Mouse (Mus musculus): ENCODE measurements around the gene Itln1. TPM values are rescaled to one million over a fixed set of nuclear protein-coding genes. Genes with fewer than 3 reads are reported as not detected.

Gene Itln1
- total RNA-seq (2021), result not detected
- not detected in 2 replicates for polyA plus RNA-seq (2012; rRNA removed)
- long read RNA-seq, result 0 reads

DNA sequence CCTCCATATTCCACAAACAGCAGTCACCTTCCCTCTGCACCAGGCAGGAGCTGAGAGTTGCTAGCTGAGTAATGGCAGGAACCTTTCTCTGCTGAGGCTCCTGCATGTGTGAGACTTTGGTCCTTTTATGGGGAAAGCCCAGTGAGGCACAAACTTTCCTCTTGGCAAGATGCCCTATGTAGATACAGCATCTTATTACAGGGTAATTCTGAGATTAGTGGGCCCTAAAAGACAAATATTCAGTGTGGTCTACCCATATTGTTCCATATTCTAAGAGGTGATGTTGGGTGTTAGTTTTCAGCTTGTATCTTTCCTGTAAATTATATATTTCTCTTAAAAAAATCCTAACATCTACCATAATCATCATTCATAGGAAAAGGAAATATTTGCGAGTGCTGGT lies at the start of gene Itln1:
TSS of gene Itln1 (minus strand) at position 101 of the 400 bp plus-strand sequence.
- no peak for DNase-seq

DNA sequence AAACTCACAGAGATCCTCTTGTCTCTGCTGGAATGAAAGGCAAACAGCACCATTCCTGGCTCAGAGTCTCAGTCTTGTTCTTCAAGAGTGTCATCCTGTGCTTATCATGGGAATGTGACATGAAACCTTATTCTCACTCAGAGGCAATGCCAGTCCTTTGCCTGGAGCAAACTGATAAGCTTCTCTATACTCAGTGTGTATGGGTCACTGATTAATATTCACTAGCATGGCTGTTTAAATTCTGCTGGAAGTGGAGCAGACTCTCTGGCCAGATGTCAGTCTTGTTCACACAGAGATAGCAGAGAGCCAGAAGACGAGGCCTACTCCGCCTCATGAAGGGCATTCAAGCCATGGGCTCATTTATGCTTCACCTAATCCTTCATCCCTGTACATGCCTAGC lies 49.5 kb upstream of the Itln1 start:
- no peak for DNase-seq

DNA sequence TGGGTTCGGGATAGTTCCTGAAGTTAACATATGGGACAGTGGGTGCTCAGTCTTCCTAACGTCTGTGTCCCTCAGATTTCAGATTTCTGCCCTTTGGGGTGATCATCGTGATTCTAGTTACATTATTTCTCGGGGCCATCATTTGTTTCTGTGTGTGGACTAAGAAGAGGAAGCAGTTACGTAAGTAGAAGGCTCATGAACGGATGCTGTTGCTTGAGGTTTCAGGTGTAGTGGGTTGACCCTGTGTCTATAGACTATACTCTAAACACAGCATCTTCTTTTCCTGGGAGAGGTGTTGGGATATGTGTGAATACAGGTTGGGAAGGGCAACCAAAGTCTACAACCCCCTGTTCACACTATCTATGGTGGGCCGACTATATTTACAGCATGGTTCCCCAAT lies 42.1 kb upstream of the Itln1 start:
- no peak for DNase-seq

DNA sequence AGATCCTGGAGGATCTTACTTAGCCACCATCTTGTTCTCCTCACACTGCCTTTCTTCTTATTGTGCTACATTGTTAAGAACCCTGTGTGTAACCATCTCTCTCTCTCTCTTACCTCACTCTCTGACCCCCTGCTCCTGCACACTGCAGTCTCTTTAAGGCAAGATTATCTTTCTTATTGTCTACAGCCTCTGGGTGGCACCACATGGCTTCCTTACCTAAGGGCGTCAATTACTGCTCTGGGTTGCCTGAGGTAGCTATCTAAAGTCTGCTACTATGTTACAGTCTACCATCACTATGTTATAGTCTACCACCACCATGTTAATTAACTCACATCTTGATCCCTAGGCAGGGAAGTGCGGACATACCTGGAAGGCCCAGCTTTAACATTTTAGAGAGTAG lies 33.3 kb upstream of the Itln1 start:
- DNase-seq, result no peak

DNA sequence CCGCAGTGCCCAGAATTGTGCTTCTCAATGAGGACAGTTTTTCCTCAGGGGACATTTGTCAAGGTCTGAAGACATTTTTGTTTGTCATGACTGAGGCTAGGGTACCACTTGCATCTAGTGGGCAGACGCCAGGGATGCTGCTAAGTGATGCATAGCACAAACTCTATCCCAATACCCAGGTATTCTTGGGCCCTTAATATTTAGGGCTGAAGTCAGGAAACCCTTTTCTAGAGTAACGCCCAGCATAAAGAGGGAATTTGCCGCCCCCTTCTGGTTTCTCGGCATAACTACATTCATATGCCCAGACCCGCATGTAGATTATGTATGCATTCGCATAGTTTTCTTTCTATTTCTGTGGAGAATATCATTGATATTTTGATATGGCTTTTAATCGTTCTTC lies 31.7 kb upstream of the Itln1 start:
- peak; percentile 54 for DNase-seq

DNA sequence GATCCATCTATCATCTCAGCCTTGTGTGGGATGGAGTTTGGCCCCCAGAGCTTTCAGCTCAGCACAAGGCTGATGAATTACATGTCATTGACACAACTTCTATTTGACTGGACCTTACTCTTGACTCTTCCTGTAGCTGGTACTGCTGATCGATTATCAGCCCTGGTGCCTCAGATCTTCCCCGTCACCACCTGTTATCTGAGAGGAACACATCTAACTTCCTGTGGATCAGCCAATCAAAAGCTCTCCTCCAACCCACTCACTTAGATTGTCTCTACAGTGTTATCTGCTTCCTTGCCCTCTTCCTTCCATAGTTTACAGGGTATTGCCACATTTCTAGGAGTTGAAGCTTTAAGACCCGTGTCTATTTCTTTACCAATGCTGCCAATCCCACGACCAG lies 30.8 kb upstream of the Itln1 start:
- DNase-seq, result no peak

DNA sequence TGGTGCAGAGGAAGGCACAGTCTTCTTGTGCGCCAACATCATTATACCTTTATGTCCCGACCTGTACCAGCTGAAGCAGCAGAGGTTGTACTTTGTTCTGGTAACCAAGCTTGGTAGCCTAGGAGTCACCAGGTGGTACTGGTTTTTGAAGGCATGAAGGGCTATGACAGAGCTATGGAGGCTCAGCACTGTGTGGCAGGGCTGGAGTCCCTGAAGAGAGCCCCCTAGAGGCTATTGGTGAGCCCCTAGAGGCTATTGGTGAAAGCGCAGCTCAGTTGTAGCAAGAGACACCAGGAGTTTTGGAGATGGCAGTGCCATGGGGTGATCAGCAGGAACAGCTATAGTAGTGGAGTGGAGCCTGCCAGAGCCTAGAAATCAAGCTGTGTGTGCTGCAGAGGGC lies 29.2 kb upstream of the Itln1 start:
- DNase-seq, result no peak

DNA sequence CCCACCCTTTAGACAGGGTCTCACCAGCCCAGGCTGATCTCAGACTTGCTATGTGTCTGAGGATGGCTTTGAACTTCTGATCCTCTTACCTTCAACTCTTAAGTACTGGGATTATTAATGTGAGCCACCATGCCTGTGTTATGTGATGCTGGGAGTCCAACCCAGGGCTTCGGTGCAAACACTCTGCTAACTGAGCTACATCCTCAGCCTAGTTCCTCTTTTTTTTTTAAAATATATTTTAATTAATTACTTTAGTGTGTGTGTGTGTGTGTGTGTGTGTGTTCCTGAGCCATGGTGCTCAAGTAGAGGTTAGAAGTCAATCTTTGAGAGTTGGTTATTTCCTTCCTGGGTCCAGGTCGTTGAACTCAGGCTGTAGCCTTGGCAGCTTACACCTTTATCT lies 27.9 kb upstream of the Itln1 start:
- no peak for DNase-seq

DNA sequence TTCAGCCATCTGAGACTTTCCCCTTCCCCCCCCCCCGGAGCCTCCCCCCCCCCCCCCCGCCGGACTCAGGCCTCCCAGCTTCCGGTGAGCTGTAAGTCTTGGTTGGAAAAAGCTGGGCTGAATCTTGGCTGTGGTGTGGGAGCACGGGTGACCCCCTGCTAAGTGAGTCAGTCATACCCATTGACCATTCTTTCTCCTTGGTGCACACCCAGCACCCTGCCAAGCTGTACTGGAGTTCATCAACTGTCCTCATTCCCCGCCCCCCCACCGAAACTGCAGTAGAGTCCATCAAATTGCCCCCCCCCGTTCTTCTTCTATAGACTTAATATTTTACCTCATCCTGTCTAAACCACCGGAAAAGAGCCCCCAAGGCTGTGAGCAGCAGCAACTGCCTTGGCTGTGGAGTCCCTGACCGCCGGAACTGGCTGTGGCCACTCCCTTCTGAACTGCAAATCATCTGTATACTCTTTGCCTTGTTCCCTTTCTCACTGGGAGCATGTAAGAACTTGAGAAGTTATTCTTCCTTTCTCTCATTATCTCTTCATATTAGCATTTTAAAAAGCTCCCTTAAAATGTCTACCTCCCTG lies 26.6 kb upstream of the Itln1 start:
- DNase-seq, result no peak

DNA sequence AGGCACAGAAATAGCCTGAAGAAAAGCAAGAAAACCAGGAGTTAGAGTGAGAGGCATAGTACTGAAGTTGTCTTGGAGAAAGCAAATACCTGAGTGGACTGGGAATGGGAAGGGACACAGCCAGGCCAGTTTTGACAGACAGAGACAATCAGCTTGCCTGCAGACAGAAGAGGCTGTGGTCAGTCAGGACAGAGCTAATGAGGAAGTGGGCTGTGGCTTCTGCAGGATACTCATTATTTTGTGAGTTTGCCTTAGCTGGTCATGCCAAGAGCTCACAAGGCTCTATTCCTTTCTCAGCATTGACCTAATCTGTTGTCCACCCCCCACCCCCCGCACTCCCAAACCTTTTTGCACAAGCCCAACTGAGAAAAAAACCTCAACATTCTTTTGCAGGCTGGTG lies 26.1 kb upstream of the Itln1 start:
- no peak for DNase-seq

DNA sequence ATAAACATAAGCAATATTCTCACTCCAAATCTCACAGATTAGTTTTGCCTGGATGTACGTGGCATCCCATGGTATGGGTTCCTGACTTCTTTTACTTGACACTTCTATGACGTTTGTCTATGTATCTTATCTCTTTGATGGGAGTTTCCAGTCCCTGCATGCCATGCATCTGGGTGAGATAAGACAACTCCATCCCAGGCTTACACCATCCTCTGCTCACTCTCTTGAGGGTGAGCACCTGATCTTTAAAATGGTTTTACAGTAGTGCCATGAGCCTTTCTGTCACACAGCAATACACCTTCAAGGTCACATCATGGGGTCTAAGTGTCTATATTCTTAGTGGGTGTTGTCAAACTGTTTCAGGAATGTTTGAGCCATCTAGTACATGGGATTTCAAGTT lies 25.2 kb upstream of the Itln1 start:
- DNase-seq, result no peak

DNA sequence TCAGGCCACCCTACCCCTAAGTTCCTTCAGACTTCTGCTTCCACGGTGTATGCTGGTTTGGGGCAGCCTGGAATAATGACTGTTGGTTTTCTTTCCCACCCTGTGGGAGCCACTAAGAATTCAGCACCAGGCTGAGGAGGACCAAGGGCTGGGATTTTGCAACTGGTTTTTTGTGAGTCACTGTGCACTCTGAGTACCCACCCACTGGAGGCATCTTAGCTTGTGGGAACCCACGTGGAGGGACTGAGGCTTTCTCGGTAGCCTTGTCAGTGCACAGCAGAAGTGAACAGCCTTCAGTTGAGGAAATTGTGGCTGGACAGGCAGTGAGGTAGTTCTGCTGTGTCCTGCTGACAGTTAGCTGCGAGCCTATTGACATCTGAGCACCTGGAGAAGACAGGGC lies 23.8 kb upstream of the Itln1 start, which contains the start of gene Cd244a:
TSS of gene Cd244a (plus strand) at position 296 of the 400 bp plus-strand sequence.
- DNase-seq, result no peak

DNA sequence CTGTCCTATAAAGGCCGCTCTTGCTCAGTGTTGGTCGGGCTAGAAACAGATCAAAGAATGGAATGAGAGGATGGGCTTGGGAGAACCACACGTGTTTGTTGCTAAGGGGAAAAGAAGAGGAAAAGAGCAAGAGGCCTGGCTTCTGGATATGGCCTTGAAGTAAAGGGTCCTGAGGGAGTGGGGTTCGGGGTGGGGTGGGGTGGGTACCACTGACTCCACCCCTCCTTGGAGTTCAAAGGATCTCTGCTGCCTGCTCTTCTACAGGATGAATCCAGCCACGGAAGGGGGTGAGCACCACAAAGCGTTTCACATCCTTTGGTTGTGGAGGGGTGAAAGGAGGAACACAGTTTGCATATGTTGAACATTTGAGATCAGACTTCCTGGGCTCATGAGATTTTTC lies 23.3 kb upstream of the Itln1 start:
- no peak for DNase-seq

DNA sequence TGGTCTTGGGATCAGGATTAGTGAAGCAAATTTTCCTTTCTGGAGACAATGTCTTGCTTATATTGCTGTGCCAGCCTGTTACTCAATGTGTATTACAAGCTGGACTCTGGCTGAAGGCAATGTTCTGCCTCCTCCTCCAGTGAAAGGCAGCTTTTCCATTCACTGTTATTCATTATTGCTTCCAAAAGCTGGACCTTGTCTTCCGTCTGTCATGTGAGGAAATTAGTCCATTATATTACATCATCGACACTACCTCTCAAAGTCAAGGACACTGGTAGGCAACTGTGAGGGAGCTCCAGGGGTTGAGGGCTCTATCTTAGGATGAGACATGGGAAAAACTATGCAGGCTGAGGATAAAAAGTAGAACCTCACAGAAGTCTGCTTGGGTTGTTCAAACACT lies 21.3 kb upstream of the Itln1 start:
- DNase-seq, result no peak

DNA sequence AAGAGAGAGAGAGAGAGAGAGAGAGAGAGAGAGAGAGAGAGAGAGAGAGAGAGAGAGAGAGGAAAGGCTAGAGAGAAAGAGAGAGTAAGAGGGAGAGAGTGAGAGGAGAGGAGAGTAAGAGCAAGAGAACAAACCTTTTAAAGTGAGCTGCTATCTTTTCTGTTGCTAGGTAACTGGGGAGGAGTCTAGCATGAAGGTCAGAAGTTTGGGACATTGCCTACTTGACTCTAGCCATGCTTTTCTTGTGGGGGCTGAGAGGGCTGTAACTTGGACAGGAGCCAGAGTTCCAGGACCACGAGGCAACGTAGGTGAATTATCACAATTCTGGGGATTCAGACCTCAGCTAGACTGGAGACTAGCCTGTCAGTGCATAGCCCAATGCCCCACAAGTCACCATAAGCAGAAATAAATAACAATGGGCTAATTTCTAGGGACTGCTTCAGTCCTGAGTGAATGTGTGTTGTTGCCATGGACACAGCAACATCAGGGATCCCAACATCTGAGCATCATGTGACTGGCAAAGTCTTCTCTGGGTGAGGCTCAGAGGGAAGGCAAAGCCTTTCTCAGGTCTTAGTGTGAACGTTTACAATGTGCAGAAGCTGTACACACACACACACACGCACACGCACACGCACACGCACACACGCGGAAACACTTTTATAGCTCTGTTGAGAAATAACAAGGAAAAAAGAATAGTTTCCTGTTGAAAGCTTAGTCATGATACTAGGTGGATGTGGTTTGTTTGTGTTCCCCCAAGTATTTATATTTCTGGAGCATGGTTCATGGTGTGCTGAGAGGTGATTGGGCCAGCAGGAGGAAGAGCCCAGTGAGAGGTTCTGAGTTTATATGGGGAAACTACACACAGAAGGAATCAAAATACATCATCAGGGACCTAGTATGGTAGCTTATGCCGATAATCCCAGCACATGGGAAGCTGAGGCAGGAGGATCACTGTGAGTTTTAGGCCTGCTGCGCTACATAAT lies 18.6 kb upstream of the Itln1 start:
- no peak for DNase-seq

DNA sequence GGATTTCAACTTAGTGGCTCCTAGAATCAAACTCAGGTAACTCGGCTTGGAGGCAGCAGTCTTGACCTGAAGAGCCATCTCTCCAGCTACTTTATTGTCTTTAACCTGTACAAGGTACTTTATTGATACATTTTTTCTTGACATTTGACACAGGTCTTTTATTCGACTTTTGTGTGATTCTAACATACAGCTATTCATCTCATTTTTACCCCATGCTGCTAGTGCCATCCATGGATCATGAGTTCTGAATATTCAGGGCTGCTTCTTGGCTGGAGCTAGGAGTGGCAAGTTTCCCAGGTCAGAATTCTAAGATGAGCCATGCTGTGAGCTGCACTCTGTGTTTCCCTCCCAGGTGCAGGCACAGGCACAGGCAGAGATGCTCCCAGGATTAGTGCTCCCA lies 17.1 kb upstream of the Itln1 start:
- no peak for DNase-seq

DNA sequence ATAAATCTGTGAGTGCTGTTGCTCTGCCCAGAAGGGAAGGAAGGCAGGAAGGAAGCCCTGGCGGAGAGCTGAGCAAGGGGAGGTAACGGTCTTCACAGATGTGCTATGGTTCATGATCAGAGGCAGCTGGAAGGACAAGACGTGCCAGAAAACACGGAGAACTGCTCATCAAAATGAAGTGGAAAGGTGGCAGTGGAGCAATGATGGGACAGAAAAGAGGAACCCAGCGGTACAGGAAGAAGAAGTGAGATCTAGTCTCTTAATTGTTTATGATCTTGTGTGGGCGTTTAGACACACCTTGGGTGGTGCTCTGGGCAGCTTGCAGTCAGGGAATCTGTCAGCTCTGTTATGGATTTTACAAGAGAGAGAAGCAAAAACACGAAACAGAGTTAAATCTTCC lies 16.2 kb upstream of the Itln1 start:
- DNase-seq, result no peak

DNA sequence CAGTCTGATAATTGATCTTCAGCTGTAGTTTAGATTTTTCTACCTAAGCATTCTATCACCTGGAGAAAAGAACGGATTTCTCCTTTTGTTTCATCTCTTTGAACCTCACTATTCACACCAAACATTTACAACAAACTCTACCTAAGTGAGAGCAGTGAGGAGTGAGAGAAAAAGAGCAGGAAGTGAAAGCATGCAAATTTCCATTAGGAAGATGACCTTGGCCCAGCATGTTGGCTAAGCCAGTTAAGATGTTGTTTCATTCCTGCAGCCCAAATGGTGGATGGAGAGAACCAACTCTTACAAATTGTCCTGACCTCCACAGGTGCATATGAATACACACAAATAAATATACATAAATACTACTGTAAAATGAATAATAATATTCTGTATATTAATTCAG lies 5.6 kb upstream of the Itln1 start:
- DNase-seq, result no peak

DNA sequence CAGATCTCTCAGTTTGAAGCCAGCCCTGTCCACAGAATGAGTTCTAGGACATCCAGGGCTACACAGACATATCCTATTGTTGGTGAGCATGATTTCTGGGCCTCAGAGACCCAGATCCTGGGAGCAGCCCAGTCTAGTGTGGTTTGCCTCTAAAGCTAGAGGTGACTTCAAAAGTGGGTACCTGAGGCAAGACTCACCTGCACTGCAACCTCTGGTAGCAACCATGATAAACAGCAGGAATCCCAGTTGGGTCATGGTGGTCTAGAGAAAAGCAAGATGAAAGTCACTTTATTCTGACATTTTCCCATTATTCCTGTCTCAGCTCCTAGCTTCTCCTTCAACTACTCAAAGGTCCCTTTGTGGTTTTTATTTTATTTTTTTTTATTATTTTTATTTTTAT lies 537 bp downstream of the Itln1 start:
- DNase-seq, result no peak

DNA sequence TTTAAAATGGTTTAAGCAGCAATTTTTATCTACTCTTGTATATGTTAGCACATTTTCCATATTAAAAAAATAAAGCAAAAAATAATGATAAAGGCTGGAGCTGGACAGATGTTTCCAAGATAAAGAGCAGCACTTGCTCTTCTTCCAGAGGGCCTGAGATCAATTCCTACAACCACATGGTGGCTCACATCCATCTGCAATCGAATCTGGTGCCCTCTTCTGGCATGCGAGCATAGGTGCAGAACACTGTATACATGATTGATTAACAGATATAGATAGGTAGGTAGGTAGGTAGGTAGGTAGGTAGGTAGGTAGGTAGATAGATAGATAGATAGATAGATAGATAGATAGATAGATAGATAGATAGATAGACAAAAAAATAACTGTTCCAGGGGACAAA lies 2.3 kb downstream of the Itln1 start:
- DNase-seq, result no peak

DNA sequence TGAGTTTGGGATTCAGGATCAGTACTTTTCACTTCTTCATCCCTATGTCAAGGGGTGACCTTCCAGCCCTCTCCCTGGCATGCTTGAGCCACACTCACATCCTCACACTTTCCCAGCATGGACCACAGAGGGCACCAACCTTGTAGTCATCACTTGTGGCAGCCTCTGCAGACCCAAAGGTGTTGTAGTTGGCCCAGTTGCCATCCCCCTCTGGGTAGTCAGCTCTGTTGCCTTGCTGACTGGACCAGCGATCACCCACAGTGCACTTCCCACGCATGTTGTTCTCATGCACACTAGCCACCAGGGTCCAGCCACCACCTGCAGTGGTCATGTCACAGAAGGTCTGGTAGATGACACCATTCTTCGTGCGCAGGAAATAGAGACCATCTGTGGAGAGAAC lies 3.7 kb downstream of the Itln1 start:
- DNase-seq, result no peak

DNA sequence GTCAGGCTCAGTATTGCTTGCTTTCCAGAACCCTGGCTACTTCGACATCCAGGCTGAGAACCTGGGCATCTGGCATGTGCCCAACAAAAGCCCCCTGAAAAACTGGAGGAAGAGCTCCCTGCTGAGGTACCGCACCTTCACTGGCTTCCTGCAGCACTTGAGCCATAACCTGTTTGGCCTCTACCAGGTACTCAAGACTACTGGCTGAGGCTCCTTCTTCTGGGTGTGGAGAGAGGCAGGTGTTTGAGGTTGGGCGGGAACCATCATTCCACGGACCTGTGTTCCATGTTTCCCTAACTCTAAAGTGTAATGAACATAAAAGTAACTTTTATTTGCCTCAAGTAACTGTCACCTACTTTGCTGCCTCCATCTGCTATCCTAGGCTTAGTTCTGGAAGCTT lies 19.5 kb downstream of the Itln1 start:
- DNase-seq, result no peak

DNA sequence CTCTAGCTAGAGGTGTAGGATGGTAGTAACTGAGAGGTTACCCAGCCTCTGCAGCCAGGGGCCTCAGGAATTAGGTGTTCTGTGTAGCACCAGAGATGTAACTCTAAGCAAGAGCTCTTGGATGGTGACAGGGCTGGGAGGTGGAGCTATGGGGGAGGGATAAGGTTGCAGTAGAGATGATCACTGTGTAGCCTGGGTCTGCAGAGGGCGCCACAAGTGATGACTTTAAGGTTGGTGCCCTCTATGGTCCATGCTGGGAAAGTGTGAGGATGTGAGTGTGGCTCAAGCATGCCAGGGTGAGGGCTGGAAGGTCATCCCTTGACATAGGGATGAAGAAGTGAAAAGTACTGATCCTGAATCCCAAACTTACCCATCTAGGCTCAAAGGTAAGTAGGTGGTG lies 20.1 kb downstream of the Itln1 start:
- no peak for DNase-seq

DNA sequence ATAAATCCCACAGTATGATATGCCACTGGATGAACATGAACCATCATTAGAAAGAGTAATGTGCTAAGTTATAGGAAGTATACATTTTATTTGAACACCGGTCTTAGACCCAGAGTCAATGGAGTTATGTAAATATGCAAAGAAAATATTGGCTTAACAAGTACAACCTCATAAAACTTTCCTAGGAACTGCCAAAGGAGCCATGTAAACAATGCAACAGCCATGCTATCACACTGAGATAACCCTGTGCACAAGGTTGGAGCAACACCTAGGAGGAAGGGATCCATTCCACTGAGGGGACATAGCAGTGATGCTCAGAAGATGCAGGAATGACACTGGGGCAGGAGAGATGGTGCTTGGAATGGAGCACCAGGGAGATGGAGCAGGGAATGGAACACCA lies 21.3 kb downstream of the Itln1 start:
- no peak for DNase-seq
